Mouse (Mus musculus): Measurements from ENCODE around the gene Mospd2. TPM values are rescaled to one million over a fixed set of nuclear protein-coding genes. Genes with fewer than 3 reads are reported as not detected.

Mospd2 gene
- 3.7 TPM for polyA plus RNA-seq (2012; fragmentation: generic; extraction: Trizol)
- long read RNA-seq, experiment 1, partial matches to known transcripts, result 1 of 5 reads
- long read RNA-seq, experiment 1, other reads (novel, unspliced or antisense), result 1 of 5 reads
- long read RNA-seq, experiment 2, transcript Mospd2-203 (15 exons, 2,487 nt), result minor isoform, 5 of 47 reads
- long read RNA-seq, experiment 2, transcript Mospd2-201 (15 exons, 2,015 nt), result major isoform, 22 of 47 reads
- long read RNA-seq, experiment 2, transcript Mospd2-202 (15 exons, 2,479 nt), result minor isoform, 9 of 47 reads
- long read RNA-seq, experiment 2, partial matches to known transcripts, result 2 of 47 reads
- long read RNA-seq, experiment 2, other reads (novel, unspliced or antisense), result 9 of 47 reads

DNA sequence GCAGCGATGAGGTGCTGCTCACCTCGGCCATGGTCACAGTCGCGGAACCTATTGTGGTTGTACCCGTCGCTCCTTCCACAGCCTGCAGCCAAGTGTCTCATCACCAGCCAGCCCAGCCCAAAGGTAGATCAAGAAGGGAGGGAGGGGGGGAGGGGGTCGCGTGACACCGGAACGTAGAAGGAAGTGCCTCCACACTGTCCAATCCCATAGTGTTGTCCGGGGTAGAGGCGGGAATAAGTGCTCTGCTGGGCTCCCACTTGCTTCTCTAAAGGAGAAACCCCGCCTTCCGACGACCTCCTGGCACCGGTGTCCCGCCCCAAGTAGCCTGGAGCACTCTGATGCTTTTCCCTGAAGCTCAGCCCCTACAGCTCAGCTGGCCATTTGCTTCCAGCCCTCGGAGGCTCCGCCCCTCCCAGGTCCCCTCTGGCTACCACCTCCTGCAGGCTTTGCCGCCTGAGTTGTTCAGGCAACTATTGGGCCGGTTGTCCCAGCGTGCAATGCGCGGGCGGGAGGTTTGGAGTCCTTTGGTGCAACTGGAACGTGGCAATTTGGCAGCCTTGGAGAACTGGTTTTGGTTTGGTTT lies at the start of gene Mospd2, which contains the start of gene Fancb:
TSS of gene Mospd2 (minus strand) at position 183 of the 583 bp plus-strand sequence.
TSS of gene Fancb (plus strand) at position 400 of the 583 bp plus-strand sequence.
- TF ChIP-seq CTCF (IDR thresholded peaks at IDR 0.05; ENCODE audit: control insufficient read depth, insufficient read depth, insufficient read length) (no peak), MAX (IDR thresholded peaks at IDR 0.05) (peak; percentile 55)
- H3K27me3 ChIP-seq (ENCODE audit: control insufficient read depth, insufficient read depth, insufficient read length), result no peaks in the 10 kb centered on the region
- peaks cover 36% of the 10 kb centered on the region for H3K79me2 ChIP-seq (ENCODE audit: control insufficient read depth, insufficient read depth)
- peaks cover 3% of the 10 kb centered on the region for H3K36me3 ChIP-seq (ENCODE audit: control insufficient read depth, insufficient read depth)
- peak within 1 kb of the TSS; percentile 76 for H3ac ChIP-seq (ENCODE audit: control insufficient read depth, insufficient read length, low read depth)
- H3K79me3 ChIP-seq (ENCODE audit: low read depth), result peaks cover 23% of the 10 kb centered on the region
- peak within 1 kb of the TSS; percentile 42 for H3K4me3 ChIP-seq (ENCODE audit: insufficient read depth, poor library complexity, severe bottlenecking)

GRCm38 (mm10) chrX:165004779-165005324 lies 24.7 kb upstream of the Mospd2 start, which contains the start of gene Gm17604:
TSS of gene Gm17604 (minus strand) at chrX:165004829.
- Histone ChIP-seq H3K79me2 (ENCODE audit: control insufficient read depth, insufficient read depth) (no peaks in the 10 kb centered on the region), H3K27me3 (ENCODE audit: control insufficient read depth, insufficient read depth, insufficient read length) (no peaks in the 10 kb centered on the region), H3K79me3 (ENCODE audit: low read depth) (no peaks in the 10 kb centered on the region), H3K4me3 (ENCODE audit: insufficient read depth, poor library complexity, severe bottlenecking) (no peak within 1 kb of the TSS), H3ac (ENCODE audit: control insufficient read depth, insufficient read length, low read depth) (no peak within 1 kb of the TSS), H3K36me3 (ENCODE audit: control insufficient read depth, insufficient read depth) (no peaks in the 10 kb centered on the region)
- TF ChIP-seq MYOD1 (IDR thresholded peaks at IDR 0.05; ENCODE audit: control insufficient read depth, insufficient read length, low read depth) (no peak), CTCF (IDR thresholded peaks at IDR 0.05; ENCODE audit: control insufficient read depth, insufficient read depth, insufficient read length) (no peak), USF1 (IDR thresholded peaks at IDR 0.05; ENCODE audit: low read depth) (no peak), MYOG (IDR thresholded peaks at IDR 0.05; ENCODE audit: control insufficient read depth, extremely low read depth, insufficient read length) (no peak), MAX (IDR thresholded peaks at IDR 0.05) (no peak), FOSL1 (IDR thresholded peaks at IDR 0.05; ENCODE audit: insufficient read depth, low read length, poor library complexity, severe bottlenecking) (no peak), CEBPB (IDR thresholded peaks at IDR 0.05; ENCODE audit: low read depth) (no peak)

DNA sequence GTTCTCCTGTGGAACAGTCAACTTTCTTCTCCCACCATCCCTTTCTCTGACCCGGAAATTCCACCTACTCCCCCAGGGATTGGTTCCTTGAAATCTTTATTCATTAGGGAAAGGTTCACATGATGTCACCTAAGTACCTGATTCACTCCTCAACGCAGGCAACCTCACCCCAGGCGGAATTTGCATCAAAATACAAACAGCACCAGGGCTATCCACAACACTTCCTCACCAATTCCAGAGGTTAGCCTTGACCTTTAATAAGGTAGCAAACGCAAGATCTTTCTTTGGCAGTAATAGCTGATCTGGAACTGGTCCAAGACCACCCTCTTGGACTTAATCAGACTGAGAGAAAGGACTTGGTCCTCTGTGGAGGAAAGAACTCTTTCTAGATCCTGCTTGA lies 23.0 kb upstream of the Mospd2 start:
- Histone ChIP-seq H3ac (ENCODE audit: control insufficient read depth, insufficient read length, low read depth) (no peak overlapping the region), H3K27me3 (ENCODE audit: control insufficient read depth, insufficient read depth, insufficient read length) (no peaks in the 10 kb centered on the region), H3K79me3 (ENCODE audit: low read depth) (no peaks in the 10 kb centered on the region), H3K79me2 (ENCODE audit: control insufficient read depth, insufficient read depth) (no peaks in the 10 kb centered on the region), H3K36me3 (ENCODE audit: control insufficient read depth, insufficient read depth) (no peaks in the 10 kb centered on the region), H3K4me3 (ENCODE audit: insufficient read depth, poor library complexity, severe bottlenecking) (no peak overlapping the region)
- no peak for TF ChIP-seq CTCF (IDR thresholded peaks at IDR 0.05; ENCODE audit: control insufficient read depth, insufficient read depth, insufficient read length)
- TF ChIP-seq CEBPB (IDR thresholded peaks at IDR 0.05; ENCODE audit: low read depth), result no peak
- TF ChIP-seq MAX (IDR thresholded peaks at IDR 0.05), result no peak
- no peak for TF ChIP-seq FOSL1 (IDR thresholded peaks at IDR 0.05; ENCODE audit: insufficient read depth, low read length, poor library complexity, severe bottlenecking)

DNA sequence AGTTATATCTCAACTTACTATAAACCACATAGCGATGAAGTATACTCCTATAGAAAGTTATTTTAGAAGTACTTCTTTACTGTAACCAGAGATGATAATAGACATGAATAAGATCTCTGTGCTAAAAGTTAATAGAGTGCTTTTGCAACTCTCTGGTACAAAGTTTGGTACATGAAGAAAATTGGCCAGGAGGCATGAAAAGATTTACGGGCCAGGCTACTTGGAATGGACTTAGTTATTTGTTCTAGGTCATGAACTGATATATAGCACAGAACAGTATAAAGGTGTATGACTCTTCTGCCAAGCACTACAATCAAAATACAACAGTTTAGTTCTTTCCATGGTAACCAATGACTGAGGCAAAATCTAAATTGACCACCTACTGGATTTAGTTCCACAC lies 1.3 kb downstream of the Mospd2 start:
- Histone ChIP-seq H3K79me2 (ENCODE audit: control insufficient read depth, insufficient read depth) (peaks cover 36% of the 10 kb centered on the region), H3K79me3 (ENCODE audit: low read depth) (peaks cover 23% of the 10 kb centered on the region), H3K4me3 (ENCODE audit: insufficient read depth, poor library complexity, severe bottlenecking) (no peak overlapping the region), H3K27me3 (ENCODE audit: control insufficient read depth, insufficient read depth, insufficient read length) (no peaks in the 10 kb centered on the region), H3K36me3 (ENCODE audit: control insufficient read depth, insufficient read depth) (peaks cover 8% of the 10 kb centered on the region), H3ac (ENCODE audit: control insufficient read depth, insufficient read length, low read depth) (no peak overlapping the region)
- TF ChIP-seq CTCF (IDR thresholded peaks at IDR 0.05; ENCODE audit: control insufficient read depth, insufficient read depth, insufficient read length), result no peak
- no peak for TF ChIP-seq MAX (IDR thresholded peaks at IDR 0.05)
- no peak for TF ChIP-seq MYOD1 (IDR thresholded peaks at IDR 0.05; ENCODE audit: control insufficient read depth, insufficient read length, low read depth)
- no peak for TF ChIP-seq USF1 (IDR thresholded peaks at IDR 0.05; ENCODE audit: low read depth)
- no peak for TF ChIP-seq CEBPB (IDR thresholded peaks at IDR 0.05; ENCODE audit: low read depth)
- no peak for TF ChIP-seq FOSL1 (IDR thresholded peaks at IDR 0.05; ENCODE audit: insufficient read depth, low read length, poor library complexity, severe bottlenecking)
- no peak for TF ChIP-seq MYOG (IDR thresholded peaks at IDR 0.05; ENCODE audit: control insufficient read depth, extremely low read depth, insufficient read length)

DNA sequence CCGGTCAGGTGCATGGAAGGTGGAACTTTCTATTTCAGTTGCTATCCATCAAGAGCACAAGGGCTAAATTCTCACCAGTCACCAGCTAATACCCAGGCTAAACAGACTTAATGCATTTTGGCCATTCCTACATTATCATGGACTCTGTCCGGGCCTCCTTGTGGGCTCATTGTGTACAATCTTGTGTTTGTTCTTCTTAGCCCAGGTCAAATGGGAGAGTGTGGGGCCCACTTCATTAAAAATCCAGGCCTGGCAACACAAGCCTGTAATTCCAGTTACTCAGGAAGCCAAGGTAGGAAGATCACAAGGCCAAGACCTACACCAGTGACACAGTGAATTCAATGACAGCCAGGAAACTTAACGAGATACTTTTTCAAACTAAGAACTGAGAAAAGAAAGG lies 9.0 kb downstream of the Mospd2 start:
- Histone ChIP-seq H3K79me3 (ENCODE audit: low read depth) (peaks cover 14% of the 10 kb centered on the region), H3ac (ENCODE audit: control insufficient read depth, insufficient read length, low read depth) (no peak overlapping the region), H3K4me3 (ENCODE audit: insufficient read depth, poor library complexity, severe bottlenecking) (no peak overlapping the region), H3K27me3 (ENCODE audit: control insufficient read depth, insufficient read depth, insufficient read length) (no peaks in the 10 kb centered on the region), H3K79me2 (ENCODE audit: control insufficient read depth, insufficient read depth) (peaks cover 16% of the 10 kb centered on the region), H3K36me3 (ENCODE audit: control insufficient read depth, insufficient read depth) (peaks cover 5% of the 10 kb centered on the region)
- TF ChIP-seq CTCF (IDR thresholded peaks at IDR 0.05; ENCODE audit: control insufficient read depth, insufficient read depth, insufficient read length), result no peak
- TF ChIP-seq MYOG (IDR thresholded peaks at IDR 0.05; ENCODE audit: control insufficient read depth, extremely low read depth, insufficient read length), result no peak
- no peak for TF ChIP-seq USF1 (IDR thresholded peaks at IDR 0.05; ENCODE audit: low read depth)
- no peak for TF ChIP-seq MYOD1 (IDR thresholded peaks at IDR 0.05; ENCODE audit: control insufficient read depth, insufficient read length, low read depth)
- no peak for TF ChIP-seq FOSL1 (IDR thresholded peaks at IDR 0.05; ENCODE audit: insufficient read depth, low read length, poor library complexity, severe bottlenecking)
- TF ChIP-seq CEBPB (IDR thresholded peaks at IDR 0.05; ENCODE audit: low read depth), result no peak

Data from C2C12 (cell line).